Mouse (Mus musculus) spleen, embryonic (tissue): ENCODE data around the gene Clec9a.

ENCODE experiments used
- CTCF ChIA-PET: fragments of 350-600 bp; sonication (Branson Sonifier 250); formaldehyde crosslinking; loops from one replicate; lab custom pipeline; 2022; lab: Charles Lee

The Clec9a gene

GRCm38 (mm10) chr6:129408562-129408961, at the start of gene Clec9a:
Gene Clec9a (plus strand): TSS chr6:129408862.
- CTCF ChIA-PET: interaction anchor here (0.5 kb wide), 1 partner anchor 165 kb away, joined by 15 read pairs; no protein-coding TSS in a partner anchor

DNA sequence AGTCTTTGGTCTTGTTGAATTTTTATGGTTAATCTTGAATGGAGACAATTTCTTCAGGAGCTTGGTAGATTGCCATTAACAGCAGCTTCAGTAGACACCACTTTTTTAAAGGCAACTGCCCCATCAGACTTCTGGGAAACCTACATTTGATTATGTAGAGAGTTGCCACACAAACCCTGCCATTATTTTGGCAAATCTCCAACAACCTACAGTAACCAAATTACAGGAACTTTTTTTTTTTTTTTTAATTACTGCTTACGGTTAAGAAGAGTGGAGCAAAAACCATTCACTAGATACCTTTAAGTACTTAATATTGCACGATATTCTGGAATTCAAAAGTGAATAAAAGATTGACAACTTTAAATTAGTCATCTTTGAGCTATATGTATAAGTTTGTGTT, 49.1 kb upstream of the Clec9a start:
- CTCF ChIA-PET: interaction anchor here (0.8 kb wide), 1 partner anchor 27 kb away, joined by 4 read pairs; no protein-coding TSS in a partner anchor

DNA sequence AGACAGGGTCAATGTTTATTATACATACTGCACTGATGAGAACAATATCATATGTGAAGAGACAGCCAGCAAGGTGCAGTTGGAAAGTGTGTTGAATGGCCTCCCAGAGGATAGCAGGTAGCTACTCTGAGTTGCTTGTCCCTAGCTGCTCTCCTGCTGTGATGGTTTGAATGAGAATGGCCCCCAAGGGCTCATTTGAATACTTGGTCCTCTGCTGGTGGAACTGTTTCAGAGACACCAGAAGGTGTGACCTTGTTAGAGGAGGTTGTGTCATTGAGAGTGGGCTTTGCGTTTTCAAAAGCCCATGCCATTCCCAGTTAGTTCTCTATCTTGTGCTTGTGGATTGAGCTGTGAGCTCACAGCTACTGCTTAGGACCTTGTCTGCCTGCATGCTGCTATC, 44.7 kb upstream of the Clec9a start:
- CTCF ChIA-PET: interaction anchor here (2.3 kb wide), 1 partner anchor 29 kb away, joined by 8 read pairs; no protein-coding TSS in a partner anchor

GRCm38 (mm10) chr6:129365959-129366359, 42.7 kb upstream of the Clec9a start:
- CTCF ChIA-PET: interaction anchor here (0.7 to 2.3 kb wide), 4 partner anchors 11 to 104 kb away, joined by 3 to 8 read pairs (median 4); partner anchors contain the start of gene 4922502D21Rik

DNA sequence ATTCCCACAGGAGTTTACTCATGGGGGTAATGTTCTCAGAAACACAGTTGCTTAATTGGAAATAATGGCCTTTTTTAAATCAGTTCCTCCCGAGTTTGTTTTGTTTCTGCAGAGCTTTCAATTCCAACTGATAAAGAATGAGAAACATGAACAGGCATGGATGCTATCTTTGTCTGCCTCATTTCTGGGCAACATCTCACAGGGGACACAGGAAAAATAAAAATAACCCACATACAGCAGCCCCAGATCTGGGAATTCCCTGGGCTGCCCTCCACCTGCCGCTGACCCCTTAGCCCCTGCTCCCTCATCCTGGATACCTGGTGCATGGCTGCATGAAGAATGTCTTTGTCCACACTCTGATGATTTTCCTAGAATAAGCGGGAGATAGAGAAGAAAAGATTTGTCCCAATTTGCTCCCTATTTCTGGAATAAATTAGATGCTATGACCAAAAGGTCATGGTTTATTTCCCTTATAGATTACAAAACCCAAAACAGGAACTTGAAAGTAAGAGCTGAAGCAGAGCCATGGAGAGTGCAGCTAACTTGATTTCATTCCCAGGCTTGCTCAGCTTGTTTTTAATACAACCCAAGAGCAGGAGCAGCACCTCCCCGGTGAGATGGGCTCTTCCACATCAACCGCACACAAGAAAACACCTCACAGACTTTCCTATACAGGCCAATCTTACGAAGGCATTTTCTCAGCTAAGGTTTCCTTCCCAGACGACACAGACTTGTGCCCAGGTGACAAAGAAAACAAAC, 39.1 kb upstream of the Clec9a start:
- CTCF ChIA-PET: no interaction called here

GRCm38 (mm10) chr6:129374937-129375471, 33.7 kb upstream of the Clec9a start:
- CTCF ChIA-PET: no interaction called here

GRCm38 (mm10) chr6:129380454-129380853, 28.2 kb upstream of the Clec9a start:
- CTCF ChIA-PET: no interaction called here

GRCm38 (mm10) chr6:129381736-129382135, 26.9 kb upstream of the Clec9a start:
- CTCF ChIA-PET: no interaction called here

DNA sequence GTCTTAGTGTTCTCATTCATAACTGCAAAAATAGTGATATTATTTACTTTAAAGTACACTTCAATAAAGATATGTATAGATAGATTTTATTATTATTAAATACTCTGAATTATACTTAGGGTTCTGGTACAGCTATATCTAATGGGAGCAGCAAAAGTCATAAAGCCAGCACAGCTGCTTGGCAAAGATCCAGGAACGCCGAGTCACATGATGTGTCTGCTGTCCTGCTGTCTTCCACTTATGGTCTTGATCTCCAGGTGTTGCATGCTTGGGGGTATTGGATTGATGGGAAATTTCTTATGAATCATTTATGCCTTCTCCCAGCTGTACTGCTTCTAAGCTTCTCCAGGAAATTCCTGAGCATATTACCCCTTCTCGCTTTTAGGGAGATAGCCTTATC, 25.2 kb upstream of the Clec9a start:
- CTCF ChIA-PET: no interaction called here

GRCm38 (mm10) chr6:129385000-129385399, 23.7 kb upstream of the Clec9a start:
- CTCF ChIA-PET: no interaction called here

DNA sequence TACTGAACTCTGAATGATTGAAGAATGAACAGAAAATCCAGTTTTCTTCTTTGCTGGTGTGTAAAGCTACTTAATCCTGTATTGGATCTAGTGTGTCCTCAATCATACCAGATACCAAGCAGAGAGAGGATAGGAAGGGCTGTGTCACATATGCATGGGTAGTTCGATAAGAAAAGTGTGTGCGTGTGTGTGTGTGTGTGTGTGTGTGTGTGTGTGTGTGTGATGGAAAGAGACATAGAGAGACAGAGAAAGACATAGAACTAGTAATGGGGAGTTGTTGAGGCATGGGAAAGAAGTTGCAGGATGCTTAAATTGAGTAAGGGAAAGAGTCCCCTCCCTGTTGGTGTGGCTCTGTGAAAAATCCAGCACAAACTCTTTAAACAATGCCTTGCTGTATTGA, 22.9 kb upstream of the Clec9a start, which contains the start of gene Clec12b:
Gene Clec12b, minus strand, starts transcription at position 101 of the 400 bp plus-strand sequence.
- CTCF ChIA-PET: interaction anchor here (0.7 kb wide), 1 partner anchor 440 kb away, joined by 14 read pairs; no protein-coding TSS in a partner anchor

DNA sequence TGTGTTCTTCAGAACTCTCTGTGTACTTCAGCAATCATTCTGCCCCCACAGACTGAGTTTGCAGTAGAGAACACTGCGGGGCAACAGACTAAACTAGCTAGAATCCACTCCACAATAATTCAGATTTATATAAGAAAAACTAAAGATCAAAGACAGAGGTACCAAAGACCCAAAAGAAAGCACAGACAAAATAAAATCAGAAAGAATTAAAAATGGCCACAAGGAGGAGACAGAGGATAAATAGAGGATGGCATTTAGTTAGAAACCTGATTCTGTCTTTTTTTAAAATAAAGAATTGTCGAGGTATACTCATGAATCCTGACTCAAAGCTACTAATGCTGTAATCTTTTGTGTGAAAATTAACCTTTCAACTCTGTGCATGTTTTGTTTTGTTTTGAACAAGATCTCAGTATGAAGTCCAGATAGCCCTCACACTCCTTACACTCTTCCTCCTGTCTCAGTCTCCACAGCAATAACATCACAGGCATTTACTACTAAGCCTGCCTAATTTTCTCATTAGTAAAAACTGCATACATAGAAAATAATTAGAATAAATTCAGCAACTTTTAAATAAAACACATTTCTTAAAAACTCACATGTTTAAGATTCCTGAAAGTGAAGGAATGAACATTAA, 15.5 kb upstream of the Clec9a start:
- CTCF ChIA-PET: interaction anchor here (0.6 to 0.9 kb wide), 2 partner anchors 124 to 133 kb away, joined by 3 to 4 read pairs; no protein-coding TSS in a partner anchor

DNA sequence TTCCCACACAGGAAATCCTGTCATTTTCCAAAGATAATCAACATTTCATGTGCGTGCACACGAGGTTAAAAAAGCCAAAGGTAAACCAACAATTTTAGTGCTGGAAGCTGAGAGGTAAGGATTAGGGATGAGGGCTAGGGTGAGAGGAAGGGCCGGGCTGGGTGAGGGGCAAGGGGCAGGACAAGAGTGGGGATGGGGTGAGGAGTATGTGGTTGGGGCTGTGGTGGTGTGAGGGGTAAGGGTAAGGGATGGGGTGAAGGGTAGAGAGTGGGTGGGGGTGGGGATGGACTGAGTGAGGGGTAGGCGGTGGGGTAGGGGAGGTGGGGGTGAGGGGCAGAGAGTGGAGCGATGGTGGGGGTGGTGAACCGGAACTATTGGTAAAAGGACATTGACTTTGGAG, 14.9 kb upstream of the Clec9a start:
- CTCF ChIA-PET: no interaction called here

DNA sequence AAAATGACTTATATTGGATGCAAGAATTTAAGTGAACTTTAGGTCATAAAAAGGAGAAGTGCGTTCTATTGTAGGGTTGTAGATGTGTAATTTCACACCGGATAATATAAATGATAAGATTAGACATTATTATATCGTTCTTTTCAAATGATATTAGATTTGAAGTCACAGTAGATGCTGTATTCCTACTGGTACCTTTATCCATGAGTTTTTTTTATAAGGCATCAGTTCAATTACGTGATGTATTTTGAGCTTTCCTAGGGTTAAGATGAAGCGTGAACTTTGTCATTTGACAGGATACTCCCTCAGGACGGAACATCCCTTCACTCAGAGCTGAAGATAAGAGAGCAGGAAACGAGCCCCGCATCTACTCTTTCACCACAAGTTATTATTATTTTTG, 11.7 kb upstream of the Clec9a start, which contains the start of gene Clec1b:
Gene Clec1b, plus strand, starts transcription at position 301 of the 400 bp plus-strand sequence.
- CTCF ChIA-PET: no interaction called here

- CTCF ChIA-PET: no interaction called here
Measured at GRCm38 (mm10) chr6:129399945-129400344, 8.7 kb upstream of the Clec9a start.

DNA sequence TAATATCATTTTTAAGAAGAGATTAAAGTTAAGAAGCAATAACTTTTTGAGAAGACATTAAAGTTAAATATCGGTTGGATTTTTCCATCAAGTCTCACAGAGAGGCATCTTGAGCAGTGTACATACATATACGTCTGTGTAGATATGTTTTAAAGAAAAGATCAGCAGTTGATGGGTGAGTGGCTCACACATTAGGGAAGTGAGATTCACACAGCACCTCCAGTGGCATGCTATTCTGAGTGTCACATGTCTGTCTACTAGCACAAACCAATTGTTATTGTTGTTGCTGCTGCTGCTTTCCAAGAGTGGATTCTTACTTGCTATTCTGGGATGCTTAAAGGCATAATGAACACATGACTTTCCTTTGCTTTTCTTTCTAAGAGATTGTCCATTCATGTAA, 6.3 kb upstream of the Clec9a start:
- CTCF ChIA-PET: no interaction called here

DNA sequence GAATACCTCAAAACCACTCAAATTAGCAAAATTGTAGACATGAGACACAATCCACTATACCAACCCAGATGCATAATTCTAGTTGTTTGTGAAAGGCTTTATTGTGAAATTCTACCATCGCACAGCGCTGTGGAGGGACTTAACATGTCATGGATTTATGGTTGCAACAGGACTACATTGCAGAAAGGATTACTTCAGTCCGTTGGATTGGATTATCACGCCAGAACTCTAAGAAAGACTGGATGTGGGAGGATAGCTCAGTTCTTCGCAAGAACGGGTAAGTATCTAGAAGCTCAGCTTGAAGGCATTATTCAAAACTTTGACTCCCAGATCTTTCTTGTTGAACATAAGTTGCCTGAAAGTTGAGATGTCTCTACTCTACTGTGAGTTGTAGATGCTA, 5.3 kb upstream of the Clec9a start:
- CTCF ChIA-PET: interaction anchor here (0.7 kb wide), 1 partner anchor 394 kb away, joined by 4 read pairs; no protein-coding TSS in a partner anchor

DNA sequence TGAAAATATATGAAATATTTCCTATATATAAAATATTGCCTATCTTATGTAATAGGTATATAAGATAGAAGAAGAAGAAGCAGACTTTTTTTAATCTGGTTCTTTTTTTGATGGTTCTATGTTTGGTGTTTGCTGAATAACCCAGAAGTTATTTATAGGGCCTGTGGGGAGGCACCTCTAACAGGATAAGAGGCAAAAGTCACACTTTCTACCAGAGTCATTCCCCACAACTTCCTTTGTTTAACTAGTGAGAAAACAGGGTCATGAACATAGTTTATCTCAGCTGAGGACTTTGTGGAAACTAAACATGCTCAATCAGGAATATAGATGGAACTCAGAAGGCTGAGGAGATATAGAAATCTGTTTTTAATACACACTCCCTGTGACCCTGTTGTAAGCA, 2.7 kb upstream of the Clec9a start:
- CTCF ChIA-PET: no interaction called here

DNA sequence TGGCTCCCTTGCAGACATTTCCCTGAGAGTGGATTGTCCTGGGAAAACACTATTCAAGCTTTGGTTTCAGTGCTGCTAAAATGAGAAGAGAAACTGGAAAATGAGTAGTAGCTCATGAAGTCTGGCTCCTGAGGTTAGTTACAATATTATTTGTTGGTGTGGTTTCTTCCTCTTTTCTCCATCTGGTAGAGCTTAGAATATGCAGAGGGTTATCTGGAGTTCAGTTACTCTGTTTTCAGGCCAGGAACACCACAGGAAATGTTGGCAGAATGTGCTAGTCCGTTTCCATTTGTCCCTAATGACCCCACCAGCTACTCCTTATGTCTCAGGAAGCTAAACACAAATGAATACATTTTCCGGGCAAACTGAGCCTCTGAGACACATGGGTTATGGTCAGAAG, 1.3 kb upstream of the Clec9a start:
- CTCF ChIA-PET: interaction anchor here (0.5 kb wide), 1 partner anchor 25 kb away, joined by 3 read pairs; no protein-coding TSS in a partner anchor

- CTCF ChIA-PET: no interaction called here
Measured at GRCm38 (mm10) chr6:129414177-129414576, 5.5 kb downstream of the Clec9a start.

DNA sequence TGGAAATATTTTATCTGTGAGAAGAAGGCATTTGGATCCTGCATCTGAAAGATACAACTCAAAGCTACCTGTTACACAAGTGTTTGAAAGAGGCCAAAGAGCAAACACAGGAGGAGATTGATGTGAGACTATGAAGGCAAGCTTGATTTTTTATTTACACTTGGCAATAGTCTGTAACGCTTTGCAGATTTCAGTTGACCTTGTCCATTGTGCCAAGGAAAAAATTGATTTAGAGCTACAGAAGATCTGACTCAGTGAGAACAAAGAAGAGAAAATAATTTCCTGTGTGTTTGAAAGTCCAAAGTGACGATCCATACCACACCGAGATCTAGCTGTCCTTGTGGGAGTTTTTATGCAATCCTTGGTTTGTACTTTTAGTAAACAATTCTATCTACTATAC, 13.6 kb downstream of the Clec9a start:
- CTCF ChIA-PET: interaction anchor here (0.6 kb wide), 1 partner anchor 31 kb away, joined by 8 read pairs; no protein-coding TSS in a partner anchor
